Mouse (Mus musculus): ENCODE measurements around the gene Spint5. TPM values are rescaled to one million over a fixed set of nuclear protein-coding genes. Genes with fewer than 3 reads are reported as not detected.

The Spint5 gene
- polyA plus RNA-seq, 1 experiment, result not detected

DNA sequence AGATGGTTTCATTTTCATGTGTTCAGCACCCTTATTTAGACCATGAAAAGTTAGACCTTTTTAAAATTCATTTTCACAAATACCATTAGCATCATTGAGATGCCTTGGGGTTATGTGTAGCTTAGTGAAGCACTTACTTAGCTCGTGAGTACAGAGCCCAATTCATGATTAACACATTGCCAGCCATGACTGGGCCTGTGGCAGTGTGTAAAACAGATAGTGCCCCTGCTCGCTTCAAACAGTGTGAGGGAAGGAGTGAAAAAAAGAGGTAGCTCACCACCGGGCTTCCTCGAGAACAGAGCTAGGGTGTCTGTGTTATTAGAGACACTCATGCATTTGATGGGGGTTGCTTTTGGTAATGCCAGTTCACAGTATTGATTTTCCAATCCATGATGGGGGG is 33.1 kb downstream of the Spint5 start:
- H3K4me3 ChIP-seq (replicated peaks), result peak overlapping the region; percentile 91
- no peaks in the 10 kb centered on the region; the same call in 1 of the 2 replicates for H3K9me3 ChIP-seq (ENCODE audit: control insufficient read depth, low read length)
- H3K27me3 ChIP-seq (ENCODE audit: control insufficient read depth), result peaks cover 22% of the 10 kb centered on the region
- no peak for TF ChIP-seq GATA1 (IDR thresholded peaks at IDR 0.05; ENCODE audit: low read length)
- TF ChIP-seq TAL1 (IDR thresholded peaks at IDR 0.05; ENCODE audit: low read length), result peak; percentile 60
- H3K4me1 ChIP-seq (ENCODE audit: control insufficient read depth), result peaks cover 60% of the 10 kb centered on the region
- H3K36me3 ChIP-seq (ENCODE audit: control insufficient read depth), result peaks cover 69% of the 10 kb centered on the region

GRCm38 (mm10) chr2:164748991-164749390 is 33.9 kb downstream of the Spint5 start:
- H3K4me3 ChIP-seq (replicated peaks), result peak overlapping the region; percentile 91
- TF ChIP-seq TAL1 (IDR thresholded peaks at IDR 0.05; ENCODE audit: low read length) (no peak), GATA1 (IDR thresholded peaks at IDR 0.05; ENCODE audit: low read length) (no peak)
- no peaks in the 10 kb centered on the region; the same call in 1 of the 2 replicates for H3K9me3 ChIP-seq (ENCODE audit: control insufficient read depth, low read length)
- H3K36me3 ChIP-seq (ENCODE audit: control insufficient read depth), result peaks cover 77% of the 10 kb centered on the region
- H3K27me3 ChIP-seq (ENCODE audit: control insufficient read depth), result peaks cover 14% of the 10 kb centered on the region
- peaks cover 61% of the 10 kb centered on the region for H3K4me1 ChIP-seq (ENCODE audit: control insufficient read depth)

- Histone ChIP-seq H3K9me3 (ENCODE audit: control insufficient read depth, low read length) (peaks cover 9% of the 10 kb centered on the region), H3K36me3 (ENCODE audit: control insufficient read depth) (peaks cover 100% of the 10 kb centered on the region), H3K4me1 (ENCODE audit: control insufficient read depth) (peaks cover 57% of the 10 kb centered on the region), H3K27me3 (ENCODE audit: control insufficient read depth) (no peaks in the 10 kb centered on the region), H3K4me3 (replicated peaks) (no peak overlapping the region)
- TF ChIP-seq GATA1 (IDR thresholded peaks at IDR 0.05; ENCODE audit: low read length) (no peak), TAL1 (IDR thresholded peaks at IDR 0.05; ENCODE audit: low read length) (no peak)
These were observed 37.3 kb downstream of the Spint5 start for GRCm38 (mm10) chr2:164752454-164752853.

DNA sequence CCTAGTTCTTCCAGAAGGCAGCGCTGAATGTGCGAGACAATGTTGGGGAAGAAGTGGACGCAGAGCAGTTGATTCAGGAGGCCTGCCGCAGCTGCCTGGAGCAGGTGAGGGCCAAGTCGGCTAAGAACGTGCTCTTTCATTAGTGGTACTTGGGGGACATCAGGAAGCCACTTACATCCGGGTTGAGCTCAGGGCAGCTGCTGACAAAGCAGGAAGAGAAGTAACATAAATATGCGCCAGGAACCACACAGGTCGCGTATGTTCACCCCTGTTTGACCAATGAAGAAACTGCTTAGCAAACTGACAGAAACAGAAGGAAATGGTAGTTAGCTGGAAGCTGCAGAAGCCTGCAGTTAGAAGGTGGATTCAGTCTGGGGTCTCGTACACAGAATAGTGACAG is 39.0 kb downstream of the Spint5 start:
- peaks cover 57% of the 10 kb centered on the region for H3K4me1 ChIP-seq (ENCODE audit: control insufficient read depth)
- peaks cover 100% of the 10 kb centered on the region for H3K36me3 ChIP-seq (ENCODE audit: control insufficient read depth)
- no peak overlapping the region for H3K4me3 ChIP-seq (replicated peaks)
- H3K27me3 ChIP-seq (ENCODE audit: control insufficient read depth), result no peaks in the 10 kb centered on the region
- no peak for TF ChIP-seq TAL1 (IDR thresholded peaks at IDR 0.05; ENCODE audit: low read length)
- TF ChIP-seq GATA1 (IDR thresholded peaks at IDR 0.05; ENCODE audit: low read length), result no peak
- peaks cover 9% of the 10 kb centered on the region for H3K9me3 ChIP-seq (ENCODE audit: control insufficient read depth, low read length)

DNA sequence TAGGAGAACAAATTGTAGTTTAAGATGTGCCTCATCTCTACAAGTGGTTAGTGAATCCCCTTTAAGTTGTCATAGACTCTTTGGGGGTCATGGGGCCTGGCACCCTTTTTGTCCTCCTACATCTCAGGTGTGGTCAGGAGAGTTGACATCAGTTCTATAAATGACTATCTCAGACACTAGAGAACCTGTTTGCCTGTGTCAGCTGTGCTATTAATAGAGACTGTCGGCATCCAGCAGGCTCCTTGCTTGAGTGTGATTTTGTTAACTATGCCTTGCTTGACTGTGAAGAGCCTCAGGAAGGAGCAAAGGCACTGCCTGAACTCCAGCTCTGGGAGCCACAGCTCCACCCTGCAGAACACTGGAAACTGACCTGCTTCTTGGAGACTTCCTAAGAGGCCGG is 39.7 kb downstream of the Spint5 start:
- Histone ChIP-seq H3K4me3 (replicated peaks) (no peak overlapping the region), H3K27me3 (ENCODE audit: control insufficient read depth) (no peaks in the 10 kb centered on the region), H3K36me3 (ENCODE audit: control insufficient read depth) (peaks cover 100% of the 10 kb centered on the region), H3K4me1 (ENCODE audit: control insufficient read depth) (peaks cover 59% of the 10 kb centered on the region), H3K9me3 (ENCODE audit: control insufficient read depth, low read length) (peaks cover 9% of the 10 kb centered on the region)
- TF ChIP-seq GATA1 (IDR thresholded peaks at IDR 0.05; ENCODE audit: low read length), result no peak
- no peak for TF ChIP-seq TAL1 (IDR thresholded peaks at IDR 0.05; ENCODE audit: low read length)

DNA sequence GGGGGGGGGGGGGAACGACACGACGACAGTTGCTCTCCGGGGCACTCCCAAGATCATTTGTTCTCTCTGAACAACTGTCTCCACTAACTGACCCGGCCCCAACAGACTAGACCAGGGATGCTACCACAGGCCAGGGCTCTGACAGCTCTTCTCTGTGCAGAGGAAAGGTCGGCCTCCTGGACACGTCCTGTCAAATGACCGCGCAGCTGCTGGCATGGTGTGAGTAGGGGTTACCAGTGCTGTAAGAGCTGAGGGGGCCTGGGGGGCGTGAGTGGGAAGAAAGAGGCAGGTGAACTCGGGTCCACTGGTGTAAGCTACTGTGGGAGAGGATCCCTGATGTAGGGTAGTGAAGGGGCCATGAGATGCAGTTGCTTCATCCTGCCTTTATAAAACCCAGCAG is 42.7 kb downstream of the Spint5 start:
- peaks cover 80% of the 10 kb centered on the region for H3K4me1 ChIP-seq (ENCODE audit: control insufficient read depth)
- H3K36me3 ChIP-seq (ENCODE audit: control insufficient read depth), result peaks cover 100% of the 10 kb centered on the region
- H3K9me3 ChIP-seq (ENCODE audit: control insufficient read depth, low read length), result peaks cover 9% of the 10 kb centered on the region
- TF ChIP-seq GATA1 (IDR thresholded peaks at IDR 0.05; ENCODE audit: low read length) (no peak), TAL1 (IDR thresholded peaks at IDR 0.05; ENCODE audit: low read length) (no peak)
- H3K4me3 ChIP-seq (replicated peaks), result no peak overlapping the region
- H3K27me3 ChIP-seq (ENCODE audit: control insufficient read depth), result no peaks in the 10 kb centered on the region

DNA sequence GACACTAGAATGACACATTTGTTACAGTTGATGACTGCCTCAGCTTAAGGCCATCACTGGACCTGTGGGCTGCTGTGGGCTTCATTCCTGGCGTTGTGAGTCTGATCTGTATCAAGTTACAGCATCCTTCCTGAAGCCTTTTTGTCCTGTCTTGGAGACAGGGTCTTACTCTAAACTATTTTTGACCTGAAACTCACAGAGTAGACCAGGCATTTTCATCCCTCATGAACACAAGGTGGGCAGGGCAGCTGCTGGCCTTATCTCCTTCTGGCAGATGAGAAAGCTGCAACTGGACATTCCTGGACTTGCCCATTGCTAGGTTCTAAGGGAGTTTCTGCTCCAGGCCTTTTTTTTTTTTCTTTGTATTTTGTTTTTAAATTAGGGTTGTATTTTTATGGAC is 43.6 kb downstream of the Spint5 start:
- Histone ChIP-seq H3K4me1 (ENCODE audit: control insufficient read depth) (peaks cover 86% of the 10 kb centered on the region), H3K36me3 (ENCODE audit: control insufficient read depth) (peaks cover 100% of the 10 kb centered on the region), H3K4me3 (replicated peaks) (peak overlapping the region; percentile 1), H3K9me3 (ENCODE audit: control insufficient read depth, low read length) (peaks cover 9% of the 10 kb centered on the region), H3K27me3 (ENCODE audit: control insufficient read depth) (no peaks in the 10 kb centered on the region)
- TF ChIP-seq GATA1 (IDR thresholded peaks at IDR 0.05; ENCODE audit: low read length), result peak; percentile 75
- peak; percentile 86 for TF ChIP-seq TAL1 (IDR thresholded peaks at IDR 0.05; ENCODE audit: low read length)

GRCm38 (mm10) chr2:164760059-164760833 is 45.1 kb downstream of the Spint5 start:
- H3K27me3 ChIP-seq (ENCODE audit: control insufficient read depth), result no peaks in the 10 kb centered on the region
- peak overlapping the region; percentile 44 for H3K4me3 ChIP-seq (replicated peaks)
- peaks cover 9% of the 10 kb centered on the region for H3K9me3 ChIP-seq (ENCODE audit: control insufficient read depth, low read length)
- H3K36me3 ChIP-seq (ENCODE audit: control insufficient read depth), result peaks cover 96% of the 10 kb centered on the region
- peaks cover 85% of the 10 kb centered on the region for H3K4me1 ChIP-seq (ENCODE audit: control insufficient read depth)
- TF ChIP-seq TAL1 (IDR thresholded peaks at IDR 0.05; ENCODE audit: low read length) (peak; percentile 98), GATA1 (IDR thresholded peaks at IDR 0.05; ENCODE audit: low read length) (peak; percentile 98)

GRCm38 (mm10) chr2:164761502-164761901 is 46.4 kb downstream of the Spint5 start:
- peaks cover 83% of the 10 kb centered on the region for H3K4me1 ChIP-seq (ENCODE audit: control insufficient read depth)
- H3K4me3 ChIP-seq (replicated peaks), result peak overlapping the region; percentile 40
- TF ChIP-seq TAL1 (IDR thresholded peaks at IDR 0.05; ENCODE audit: low read length) (peak; percentile 95), GATA1 (IDR thresholded peaks at IDR 0.05; ENCODE audit: low read length) (peak; percentile 88)
- H3K27me3 ChIP-seq (ENCODE audit: control insufficient read depth), result no peaks in the 10 kb centered on the region
- peaks cover 96% of the 10 kb centered on the region for H3K36me3 ChIP-seq (ENCODE audit: control insufficient read depth)
- H3K9me3 ChIP-seq (ENCODE audit: control insufficient read depth, low read length), result peaks cover 4% of the 10 kb centered on the region

Data from erythroblast, embryonic 14.5 days (primary cell).